Mouse (Mus musculus) cerebellum, postnatal 14 days (tissue): ENCODE results near the gene Bcap31.
A peak's percentile ranks its signal among the peaks of the same experiment; 100 is the strongest.

Experiments used
- DNase-seq, 2 experiments: peaks; one replicate each; pipeline ENCODE4 v3.0.0; 2021; ENCODE audit warnings: mixed read lengths in 2 of 2

Gene Bcap31

GRCm38 (mm10) chrX:73676668-73677067 lies 39.3 kb downstream of the Bcap31 start:
- no peak for DNase-seq

GRCm38 (mm10) chrX:73675231-73675630 lies 40.7 kb downstream of the Bcap31 start:
- no peak for DNase-seq

GRCm38 (mm10) chrX:73673968-73674661 lies 41.9 kb downstream of the Bcap31 start:
- DNase-seq, result peak; percentile 41 to 49

GRCm38 (mm10) chrX:73673619-73673967 lies 42.4 kb downstream of the Bcap31 start:
- DNase-seq, result peak in 1 of 2 experiments; percentile 44

- DNase-seq, result peak; percentile 86 to 88
Measured at GRCm38 (mm10) chrX:73672879-73673618, 42.9 kb downstream of the Bcap31 start, which contains the start of gene Slc6a8. Gene Slc6a8 (plus strand): TSS chrX:73673150.

GRCm38 (mm10) chrX:73672031-73672431 lies 43.9 kb downstream of the Bcap31 start:
- peak; percentile 70 to 77 for DNase-seq

- DNase-seq, result no peak
Measured at GRCm38 (mm10) chrX:73663143-73663542, 52.8 kb downstream of the Bcap31 start.

- peak in 1 of 2 experiments; percentile 45 for DNase-seq
Measured at GRCm38 (mm10) chrX:73660284-73660665, 55.7 kb downstream of the Bcap31 start.

- DNase-seq, result peak; percentile 56 to 66
Measured at GRCm38 (mm10) chrX:73659575-73660283, 56.2 kb downstream of the Bcap31 start, which contains the start of gene Pnck. Gene Pnck (minus strand): TSS chrX:73660117.

GRCm38 (mm10) chrX:73658936-73659574 lies 56.9 kb downstream of the Bcap31 start:
- DNase-seq, result peak in 1 of 2 experiments; percentile 42

GRCm38 (mm10) chrX:73658391-73658790 lies 57.6 kb downstream of the Bcap31 start:
- DNase-seq, result no peak

- peak in 1 of 2 experiments; percentile 35 for DNase-seq
Measured at GRCm38 (mm10) chrX:73655529-73655928, 60.4 kb downstream of the Bcap31 start.

- peak; percentile 71 to 86 for DNase-seq
Measured at GRCm38 (mm10) chrX:73654177-73654576, 61.8 kb downstream of the Bcap31 start.

- DNase-seq, result no peak
Measured at GRCm38 (mm10) chrX:73653392-73653791, 62.6 kb downstream of the Bcap31 start.

- DNase-seq, result no peak
Measured at GRCm38 (mm10) chrX:73650869-73651268, 65.1 kb downstream of the Bcap31 start.

- DNase-seq, result no peak
Measured at GRCm38 (mm10) chrX:73645121-73645520, 70.9 kb downstream of the Bcap31 start.

- no peak for DNase-seq
Measured at GRCm38 (mm10) chrX:73639901-73640469, 76.0 kb downstream of the Bcap31 start.

- peak in 1 of 2 experiments; percentile 51 for DNase-seq
Measured at GRCm38 (mm10) chrX:73639255-73639675, 76.7 kb downstream of the Bcap31 start, which contains the start of gene Dusp9. Gene Dusp9 (plus strand): TSS chrX:73639419.

- peak in 1 of 2 experiments; percentile 38 for DNase-seq
Measured at GRCm38 (mm10) chrX:73637415-73637814, 78.6 kb downstream of the Bcap31 start.
